Comparison of ENCODE assay signal across 27 mouse cellular contexts in genomic region chr16:97521983-97522382, GRCm38 (mm10). TPM values are rescaled to one million over a fixed set of nuclear protein-coding genes. Genes with fewer than 3 reads are reported as not detected.
DNase-seq lines count a peak whose midpoint lies in the region; ATAC-seq and TF ChIP-seq lines count a peak whose summit lies in the region.
"Had no signal": no experiment of that assay in that cellular context is flagged by ENCODE, and none has a peak within 500 bp of the region (broad histone marks: within the 10 kb centered on the region; RNA-seq: fewer than 3 reads in every experiment).

No protein-coding gene starts in this region.

- no peaks in the 10 kb centered on the region for H3K4me1 ChIP-seq in midbrain, embryonic 11.5 days (ENCODE audit: control insufficient read depth, insufficient read depth, low read length)
- no peaks in the 10 kb centered on the region for H3K4me1 ChIP-seq in midbrain, embryonic 13.5 days (replicated peaks)
- peaks cover 4% of the 10 kb centered on the region for H3K4me1 ChIP-seq in intestine, embryonic 16.5 days (ENCODE audit: control insufficient read depth, insufficient read depth, low read length)
- H3K4me1 ChIP-seq in small intestine, adult 2 months (ENCODE audit: control insufficient read depth, insufficient read depth, insufficient read length, low read length), result peaks cover 14% of the 10 kb centered on the region; the same call in 1 of the 2 replicates
- no peaks in the 10 kb centered on the region for H3K4me1 ChIP-seq in forebrain, embryonic 10.5 days
- H3K4me1 ChIP-seq in hindbrain, embryonic 12.5 days, result no peaks in the 10 kb centered on the region
- H3K4me1 ChIP-seq: forebrain, embryonic 12.5 days; forebrain, embryonic 15.5 days; heart, embryonic 13.5 days; hindbrain, embryonic 15.5 days had no signal

- WGBS in midbrain, embryonic 11.5 days, result 87% methylated on average over 6 of the region's 6 CpGs
- WGBS in midbrain, embryonic 13.5 days, result 86% methylated on average over 6 of the region's 6 CpGs
- WGBS in intestine, embryonic 16.5 days, result 54% methylated on average over 6 of the region's 6 CpGs
- 27% methylated on average over 6 of the region's 6 CpGs for WGBS in small intestine, adult 2 months
- 86% methylated on average over 6 of the region's 6 CpGs for WGBS in forebrain, embryonic 10.5 days
- 84% methylated on average over 6 of the region's 6 CpGs for WGBS in hindbrain, embryonic 12.5 days

- H3K27me3 ChIP-seq in midbrain, embryonic 11.5 days (ENCODE audit: control insufficient read depth, insufficient read depth, low read length), result no peaks in the 10 kb centered on the region
- H3K27me3 ChIP-seq in midbrain, embryonic 13.5 days, result no peaks in the 10 kb centered on the region
- no peaks in the 10 kb centered on the region for H3K27me3 ChIP-seq in intestine, embryonic 16.5 days (replicated peaks; ENCODE audit: control insufficient read depth, insufficient read depth, low read length)
- H3K27me3 ChIP-seq in small intestine, adult 2 months (ENCODE audit: control insufficient read depth, insufficient read depth, low read length), result no peaks in the 10 kb centered on the region
- no peaks in the 10 kb centered on the region for H3K27me3 ChIP-seq in forebrain, embryonic 10.5 days (ENCODE audit: poor library complexity, severe bottlenecking)
- no peaks in the 10 kb centered on the region for H3K27me3 ChIP-seq in hindbrain, embryonic 12.5 days
- H3K27me3 ChIP-seq: CH12.LX; forebrain, embryonic 15.5 days; heart, embryonic 13.5 days; hindbrain, embryonic 15.5 days; Patski had no signal

- ATAC-seq in midbrain, embryonic 11.5 days (ENCODE audit: low FRiP score), result no peak
- ATAC-seq in midbrain, embryonic 13.5 days, result no peak
- peak; percentile 71 for ATAC-seq in intestine, embryonic 16.5 days
- ATAC-seq in hindbrain, embryonic 12.5 days (ENCODE audit: low FRiP score), result no peak
- ATAC-seq: forebrain, embryonic 15.5 days; Patski had no signal

- no peak for TF ChIP-seq CTCF in small intestine, adult 2 months (IDR thresholded peaks at IDR 0.05; ENCODE audit: extremely low read depth, insufficient read length, insufficient replicate concordance, low read depth, low read length)

- H3K27ac ChIP-seq in midbrain, embryonic 11.5 days (ENCODE audit: low read depth, low read length), result no peak overlapping the region
- no peak overlapping the region for H3K27ac ChIP-seq in midbrain, embryonic 13.5 days
- H3K27ac ChIP-seq in intestine, embryonic 16.5 days (ENCODE audit: low read length), result peak overlapping the region; percentile 66
- peak overlapping the region; percentile 32; the same call in 1 of the 2 replicates for H3K27ac ChIP-seq in small intestine, adult 2 months (ENCODE audit: insufficient read depth, low read depth, low read length)
- no peak overlapping the region for H3K27ac ChIP-seq in forebrain, embryonic 10.5 days
- H3K27ac ChIP-seq in hindbrain, embryonic 12.5 days, result no peak overlapping the region
- H3K27ac ChIP-seq: forebrain, embryonic 12.5 days; forebrain, embryonic 15.5 days; heart, adult 2 months; heart, embryonic 10.5 days; heart, embryonic 13.5 days; hindbrain, embryonic 15.5 days had no signal

- no peak for TF ChIP-seq POLR2A in small intestine, adult 2 months (IDR thresholded peaks at IDR 0.05; ENCODE audit: low read depth, low read length)

- H3K9ac ChIP-seq in midbrain, embryonic 11.5 days (ENCODE audit: low read length), result no peak overlapping the region
- no peak overlapping the region for H3K9ac ChIP-seq in midbrain, embryonic 13.5 days (replicated peaks)
- H3K9ac ChIP-seq in intestine, embryonic 16.5 days (ENCODE audit: low read depth, low read length), result no peak overlapping the region
- no peak overlapping the region for H3K9ac ChIP-seq in hindbrain, embryonic 12.5 days
- H3K9ac ChIP-seq: forebrain, embryonic 12.5 days; forebrain, embryonic 15.5 days; heart, embryonic 13.5 days; hindbrain, embryonic 15.5 days had no signal

- no peak overlapping the region for H3K4me2 ChIP-seq in midbrain, embryonic 11.5 days
- no peak overlapping the region for H3K4me2 ChIP-seq in midbrain, embryonic 13.5 days (replicated peaks)
- H3K4me2 ChIP-seq in intestine, embryonic 16.5 days (ENCODE audit: low read depth, low read length), result no peak overlapping the region
- H3K4me2 ChIP-seq in hindbrain, embryonic 12.5 days (replicated peaks), result no peak overlapping the region
- H3K4me2 ChIP-seq: forebrain, embryonic 12.5 days; forebrain, embryonic 15.5 days; heart, embryonic 13.5 days; hindbrain, embryonic 15.5 days had no signal

- H3K9me3 ChIP-seq in midbrain, embryonic 11.5 days (ENCODE audit: control insufficient read depth, low read length), result no peaks in the 10 kb centered on the region
- no peaks in the 10 kb centered on the region for H3K9me3 ChIP-seq in midbrain, embryonic 13.5 days
- H3K9me3 ChIP-seq in intestine, embryonic 16.5 days (ENCODE audit: control insufficient read depth, low read length), result no peaks in the 10 kb centered on the region
- H3K9me3 ChIP-seq in forebrain, embryonic 10.5 days, result no peaks in the 10 kb centered on the region
- no peaks in the 10 kb centered on the region for H3K9me3 ChIP-seq in hindbrain, embryonic 12.5 days (replicated peaks)
- H3K9me3 ChIP-seq: forebrain, embryonic 12.5 days; forebrain, embryonic 15.5 days; G1E; heart, embryonic 10.5 days; heart, embryonic 13.5 days; hindbrain, embryonic 15.5 days had no signal

- no peaks in the 10 kb centered on the region for H3K36me3 ChIP-seq in midbrain, embryonic 11.5 days (ENCODE audit: control insufficient read depth, insufficient read depth, low read length)
- H3K36me3 ChIP-seq in midbrain, embryonic 13.5 days, result no peaks in the 10 kb centered on the region
- H3K36me3 ChIP-seq in intestine, embryonic 16.5 days (ENCODE audit: control insufficient read depth, insufficient read depth, low read length), result no peaks in the 10 kb centered on the region
- no peaks in the 10 kb centered on the region for H3K36me3 ChIP-seq in small intestine, adult 2 months (ENCODE audit: control insufficient read depth, insufficient read depth, low read length)
- H3K36me3 ChIP-seq in forebrain, embryonic 10.5 days (replicated peaks), result no peaks in the 10 kb centered on the region
- no peaks in the 10 kb centered on the region for H3K36me3 ChIP-seq in hindbrain, embryonic 12.5 days
- H3K36me3 ChIP-seq: forebrain, embryonic 12.5 days; forebrain, embryonic 15.5 days; G1E; heart, embryonic 10.5 days; heart, embryonic 13.5 days; hindbrain, embryonic 15.5 days had no signal

- DNase-seq in midbrain, embryonic 11.5 days (ENCODE audit: low spot score, missing footprints), result peak; percentile 17
- DNase-seq in forebrain, embryonic 10.5 days (ENCODE audit: extremely low spot score, low spot score), result no peak
- DNase-seq: adrenal gland, postnatal 10 days; adrenal gland, postnatal 36 days; B cell, adult 2 months; cerebellum, adult 18-20 months; cerebellum, adult 9-10 months; cerebellum, postnatal 14 days; gastrocnemius, postnatal 10 days; gastrocnemius, postnatal 36 days; heart, adult 2 months; heart, postnatal 14 days; heart, postnatal 4 days had no signal

- no peak overlapping the region for H3K4me3 ChIP-seq in midbrain, embryonic 11.5 days (ENCODE audit: low read depth, low read length)
- no peak overlapping the region for H3K4me3 ChIP-seq in midbrain, embryonic 13.5 days (replicated peaks)
- H3K4me3 ChIP-seq in intestine, embryonic 16.5 days (ENCODE audit: low read length), result no peak overlapping the region
- H3K4me3 ChIP-seq in small intestine, adult 2 months (ENCODE audit: low read depth, low read length), result no peak overlapping the region
- H3K4me3 ChIP-seq in forebrain, embryonic 10.5 days, result no peak overlapping the region
- no peak overlapping the region for H3K4me3 ChIP-seq in hindbrain, embryonic 12.5 days
- H3K4me3 ChIP-seq: forebrain, embryonic 12.5 days; forebrain, embryonic 15.5 days; heart, adult 2 months; heart, embryonic 10.5 days; heart, embryonic 13.5 days; hindbrain, embryonic 15.5 days had no signal

RNA-seq across cellular contexts. Expression of gene Fam3b, which starts 7.4 kb away (rescaled TPM):
- not detected in 2 replicates for polyA plus RNA-seq in midbrain, embryonic 11.5 days (2014; fragmentation: Nextera tagmentation; extraction: Ambion mirVana)
- not detected in 2 replicates for polyA plus RNA-seq in midbrain, embryonic 13.5 days (2015; fragmentation: Nextera tagmentation; extraction: Ambion mirVana)
- 1.3 and 1.7 TPM in 2 replicates for polyA plus RNA-seq in intestine, embryonic 16.5 days (2015; fragmentation: Nextera tagmentation; extraction: Ambion mirVana)
- polyA plus RNA-seq in small intestine, adult 2 months (2012; rRNA removed), result 64.5 and 78.2 TPM in 2 replicates
- polyA plus RNA-seq in forebrain, embryonic 10.5 days (2016; fragmentation: Nextera tagmentation; extraction: Ambion mirVana), result not detected in 2 replicates
- not detected in 2 replicates for polyA plus RNA-seq in hindbrain, embryonic 12.5 days (2016; fragmentation: Nextera tagmentation; extraction: Ambion mirVana)
- polyA plus RNA-seq: embryonic facial prominence, embryonic 11.5 days; forebrain, embryonic 12.5 days; forebrain, embryonic 15.5 days; G1E; heart, adult 2 months; heart, embryonic 10.5 days; heart, embryonic 13.5 days; hindbrain, embryonic 11.5 days; hindbrain, embryonic 15.5 days; Patski had no signal

RNA-seq across cellular contexts. Expression of gene Mx1, which starts 59.3 kb away (rescaled TPM):
- 0.04 TPM in 1 of 2 replicates, not detected in the other for polyA plus RNA-seq in midbrain, embryonic 11.5 days (2014; fragmentation: Nextera tagmentation; extraction: Ambion mirVana)
- 0.15 TPM in 1 of 2 replicates, not detected in the other for polyA plus RNA-seq in midbrain, embryonic 13.5 days (2015; fragmentation: Nextera tagmentation; extraction: Ambion mirVana)
- 0.18 and 0.38 TPM in 2 replicates for polyA plus RNA-seq in intestine, embryonic 16.5 days (2015; fragmentation: Nextera tagmentation; extraction: Ambion mirVana)
- 1.0 and 1.2 TPM in 2 replicates for polyA plus RNA-seq in small intestine, adult 2 months (2012; rRNA removed)
- 0.16 and 0.27 TPM in 2 replicates for polyA plus RNA-seq in forebrain, embryonic 10.5 days (2016; fragmentation: Nextera tagmentation; extraction: Ambion mirVana)
- polyA plus RNA-seq in hindbrain, embryonic 12.5 days (2016; fragmentation: Nextera tagmentation; extraction: Ambion mirVana), result 0.21 TPM in 1 of 2 replicates, not detected in the other
- polyA plus RNA-seq: embryonic facial prominence, embryonic 11.5 days; forebrain, embryonic 15.5 days; G1E; heart, embryonic 10.5 days; hindbrain, embryonic 11.5 days had no signal

Comparison
In these comparisons a context has a peak if more than half of its experiments do, and no peak if none do; other contexts are left out.
1. H3K27ac ChIP-seq: peak in intestine, embryonic 16.5 days (single experiment) and small intestine, adult 2 months (single experiment); none in midbrain, embryonic 11.5 days (single experiment), midbrain, embryonic 13.5 days (single experiment), forebrain, embryonic 10.5 days (single experiment) and hindbrain, embryonic 12.5 days (single experiment).
2. RNA of gene Fam3b, which starts 7.4 kb away (polyA plus RNA-seq): 64.5 to 78.2 TPM in small intestine, adult 2 months; 1.3 to 1.7 TPM in intestine, embryonic 16.5 days, not detected in midbrain, embryonic 13.5 days, not detected in midbrain, embryonic 11.5 days, not detected in forebrain, embryonic 10.5 days and not detected in hindbrain, embryonic 12.5 days; every median in the first group is over 10 times any median in the second.